Mouse (Mus musculus): ENCODE measurements around the gene E330017A01Rik. TPM values are rescaled to one million over a fixed set of nuclear protein-coding genes. Genes with fewer than 3 reads are reported as not detected.

Gene E330017A01Rik
- polyA plus RNA-seq, 1 experiment from 2014 or later: not detected

- Histone ChIP-seq H3K9me3 (replicated peaks; ENCODE audit: control insufficient read depth, low read length) (no peaks in the 10 kb centered on the region), H3K4me3 (ENCODE audit: low read depth, low read length) (no peak overlapping the region), H3K27ac (replicated peaks; ENCODE audit: low read depth, low read length) (no peak overlapping the region), H3K4me2 (ENCODE audit: low read depth, low read length) (no peak overlapping the region), H3K4me1 (ENCODE audit: control insufficient read depth, insufficient read depth, low read length) (no peaks in the 10 kb centered on the region), H3K27me3 (ENCODE audit: control insufficient read depth, insufficient read depth, low read length) (no peaks in the 10 kb centered on the region), H3K9ac (replicated peaks; ENCODE audit: low read length) (no peak overlapping the region), H3K36me3 (replicated peaks; ENCODE audit: control insufficient read depth, insufficient read depth, low read depth, low read length) (no peaks in the 10 kb centered on the region)
- 83% methylated on average over 5 of the region's 5 CpGs for WGBS
- no peak; the same call in 1 of the 2 replicates for ATAC-seq (replicated peaks; ENCODE audit: insufficient number of reproducible peaks, low FRiP score, low TSS enrichment, low read depth)
- no peak for DNase-seq (ENCODE audit: low spot score)
Measured at GRCm38 (mm10) chr16:58661826-58662225, 23.3 kb upstream of the E330017A01Rik start.

DNA sequence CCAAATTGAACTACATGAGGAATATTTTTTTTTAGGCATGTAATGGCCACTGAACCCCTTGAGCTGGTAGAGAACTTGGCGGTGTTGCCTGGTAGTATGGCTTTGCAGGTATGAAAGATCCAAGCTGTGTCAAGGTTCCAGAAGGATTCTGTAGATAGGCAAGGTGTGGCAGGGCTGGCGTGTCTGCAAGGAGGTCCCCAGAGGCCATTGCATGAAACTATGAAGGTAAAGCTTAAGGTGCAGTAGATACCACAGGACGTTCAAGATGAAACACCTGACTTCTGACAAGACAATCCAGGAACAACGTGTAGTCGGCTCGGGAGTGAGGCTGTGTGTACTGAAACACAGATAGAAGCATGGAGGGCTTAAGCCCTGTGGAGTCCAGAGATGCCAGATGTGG is 20.1 kb upstream of the E330017A01Rik start:
- 86% methylated on average over 6 of the region's 6 CpGs for WGBS
- H3K27me3 ChIP-seq (ENCODE audit: control insufficient read depth, insufficient read depth, low read length): no peaks in the 10 kb centered on the region
- no peaks in the 10 kb centered on the region for H3K9me3 ChIP-seq (replicated peaks; ENCODE audit: control insufficient read depth, low read length)
- H3K27ac ChIP-seq (replicated peaks; ENCODE audit: low read depth, low read length): no peak overlapping the region
- ATAC-seq (replicated peaks; ENCODE audit: insufficient number of reproducible peaks, low FRiP score, low TSS enrichment, low read depth): no peak
- H3K36me3 ChIP-seq (replicated peaks; ENCODE audit: control insufficient read depth, insufficient read depth, low read depth, low read length): no peaks in the 10 kb centered on the region
- no peak overlapping the region for H3K9ac ChIP-seq (replicated peaks; ENCODE audit: low read length)
- no peak for DNase-seq (ENCODE audit: low spot score)
- no peak overlapping the region for H3K4me3 ChIP-seq (ENCODE audit: low read depth, low read length)
- H3K4me2 ChIP-seq (ENCODE audit: low read depth, low read length): no peak overlapping the region
- H3K4me1 ChIP-seq (ENCODE audit: control insufficient read depth, insufficient read depth, low read length): no peaks in the 10 kb centered on the region

DNA sequence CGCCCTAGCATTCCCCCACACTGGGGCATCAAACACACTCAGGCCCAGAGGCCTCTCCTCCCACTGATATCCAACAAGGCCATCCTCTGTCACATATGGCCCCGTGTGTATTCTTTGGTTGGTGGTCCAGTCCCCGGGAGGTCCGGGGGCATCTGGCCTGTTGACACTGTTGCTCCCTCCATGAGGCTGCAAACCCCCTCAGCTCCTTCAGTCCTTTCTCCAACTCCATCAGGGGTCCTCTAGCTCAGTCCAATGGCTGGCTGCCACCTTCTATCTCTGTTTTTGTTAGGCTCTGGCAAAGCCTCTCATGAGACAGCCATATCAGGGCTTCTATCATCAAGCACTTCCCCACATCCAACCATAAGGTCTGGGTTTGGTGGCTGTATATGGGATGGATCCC is 18.0 kb upstream of the E330017A01Rik start:
- Histone ChIP-seq H3K36me3 (replicated peaks; ENCODE audit: control insufficient read depth, insufficient read depth, low read depth, low read length) (no peaks in the 10 kb centered on the region), H3K9me3 (replicated peaks; ENCODE audit: control insufficient read depth, low read length) (no peaks in the 10 kb centered on the region), H3K4me3 (ENCODE audit: low read depth, low read length) (no peak overlapping the region), H3K9ac (replicated peaks; ENCODE audit: low read length) (no peak overlapping the region), H3K27ac (replicated peaks; ENCODE audit: low read depth, low read length) (no peak overlapping the region), H3K27me3 (ENCODE audit: control insufficient read depth, insufficient read depth, low read length) (no peaks in the 10 kb centered on the region), H3K4me1 (ENCODE audit: control insufficient read depth, insufficient read depth, low read length) (no peaks in the 10 kb centered on the region), H3K4me2 (ENCODE audit: low read depth, low read length) (no peak overlapping the region)
- DNase-seq (ENCODE audit: low spot score): no peak
- no peak for ATAC-seq (replicated peaks; ENCODE audit: insufficient number of reproducible peaks, low FRiP score, low TSS enrichment, low read depth)
- WGBS: 89% methylated on average over 4 of the region's 4 CpGs

GRCm38 (mm10) chr16:58655751-58656150 is 17.2 kb upstream of the E330017A01Rik start:
- no peaks in the 10 kb centered on the region for H3K4me1 ChIP-seq (ENCODE audit: control insufficient read depth, insufficient read depth, low read length)
- no peak overlapping the region for H3K4me3 ChIP-seq (ENCODE audit: low read depth, low read length)
- DNase-seq (ENCODE audit: low spot score): no peak
- H3K9ac ChIP-seq (replicated peaks; ENCODE audit: low read length): no peak overlapping the region
- H3K9me3 ChIP-seq (replicated peaks; ENCODE audit: control insufficient read depth, low read length): no peaks in the 10 kb centered on the region
- ATAC-seq (replicated peaks; ENCODE audit: insufficient number of reproducible peaks, low FRiP score, low TSS enrichment, low read depth): no peak
- no peaks in the 10 kb centered on the region for H3K36me3 ChIP-seq (replicated peaks; ENCODE audit: control insufficient read depth, insufficient read depth, low read depth, low read length)
- H3K4me2 ChIP-seq (ENCODE audit: low read depth, low read length): no peak overlapping the region
- no peaks in the 10 kb centered on the region for H3K27me3 ChIP-seq (ENCODE audit: control insufficient read depth, insufficient read depth, low read length)
- no peak overlapping the region for H3K27ac ChIP-seq (replicated peaks; ENCODE audit: low read depth, low read length)

GRCm38 (mm10) chr16:58649979-58650378 is 11.4 kb upstream of the E330017A01Rik start:
- H3K4me1 ChIP-seq (ENCODE audit: control insufficient read depth, insufficient read depth, low read length): no peaks in the 10 kb centered on the region
- DNase-seq (ENCODE audit: low spot score) (no peak), ATAC-seq (replicated peaks; ENCODE audit: insufficient number of reproducible peaks, low FRiP score, low TSS enrichment, low read depth) (no peak)
- no peak overlapping the region for H3K4me3 ChIP-seq (ENCODE audit: low read depth, low read length)
- H3K27ac ChIP-seq (replicated peaks; ENCODE audit: low read depth, low read length): no peak overlapping the region
- no peaks in the 10 kb centered on the region for H3K9me3 ChIP-seq (replicated peaks; ENCODE audit: control insufficient read depth, low read length)
- H3K36me3 ChIP-seq (replicated peaks; ENCODE audit: control insufficient read depth, insufficient read depth, low read depth, low read length): no peaks in the 10 kb centered on the region
- H3K27me3 ChIP-seq (ENCODE audit: control insufficient read depth, insufficient read depth, low read length): no peaks in the 10 kb centered on the region
- WGBS: 93% methylated on average over 10 of the region's 10 CpGs
- H3K9ac ChIP-seq (replicated peaks; ENCODE audit: low read length): no peak overlapping the region
- H3K4me2 ChIP-seq (ENCODE audit: low read depth, low read length): no peak overlapping the region

GRCm38 (mm10) chr16:58638016-58638415 is 523 bp downstream of the E330017A01Rik start:
- Histone ChIP-seq H3K4me1 (ENCODE audit: control insufficient read depth, insufficient read depth, low read length) (no peaks in the 10 kb centered on the region), H3K27me3 (ENCODE audit: control insufficient read depth, insufficient read depth, low read length) (no peaks in the 10 kb centered on the region), H3K9ac (replicated peaks; ENCODE audit: low read length) (no peak overlapping the region), H3K9me3 (replicated peaks; ENCODE audit: control insufficient read depth, low read length) (no peaks in the 10 kb centered on the region), H3K4me3 (ENCODE audit: low read depth, low read length) (no peak overlapping the region), H3K36me3 (replicated peaks; ENCODE audit: control insufficient read depth, insufficient read depth, low read depth, low read length) (no peaks in the 10 kb centered on the region), H3K27ac (replicated peaks; ENCODE audit: low read depth, low read length) (no peak overlapping the region), H3K4me2 (ENCODE audit: low read depth, low read length) (no peak overlapping the region)
- ATAC-seq (replicated peaks; ENCODE audit: insufficient number of reproducible peaks, low FRiP score, low TSS enrichment, low read depth): no peak
- no peak for DNase-seq (ENCODE audit: low spot score)
- 88% methylated on average over 7 of the region's 7 CpGs for WGBS

GRCm38 (mm10) chr16:58637448-58637847 is 1.1 kb downstream of the E330017A01Rik start:
- 90% methylated on average over 4 of the region's 4 CpGs for WGBS
- no peak for DNase-seq (ENCODE audit: low spot score)
- no peak overlapping the region for H3K27ac ChIP-seq (replicated peaks; ENCODE audit: low read depth, low read length)
- no peaks in the 10 kb centered on the region for H3K36me3 ChIP-seq (replicated peaks; ENCODE audit: control insufficient read depth, insufficient read depth, low read depth, low read length)
- H3K4me1 ChIP-seq (ENCODE audit: control insufficient read depth, insufficient read depth, low read length): no peaks in the 10 kb centered on the region
- H3K9ac ChIP-seq (replicated peaks; ENCODE audit: low read length): no peak overlapping the region
- no peaks in the 10 kb centered on the region for H3K27me3 ChIP-seq (ENCODE audit: control insufficient read depth, insufficient read depth, low read length)
- no peak overlapping the region for H3K4me3 ChIP-seq (ENCODE audit: low read depth, low read length)
- no peak for ATAC-seq (replicated peaks; ENCODE audit: insufficient number of reproducible peaks, low FRiP score, low TSS enrichment, low read depth)
- no peak overlapping the region for H3K4me2 ChIP-seq (ENCODE audit: low read depth, low read length)
- no peaks in the 10 kb centered on the region for H3K9me3 ChIP-seq (replicated peaks; ENCODE audit: control insufficient read depth, low read length)

DNA sequence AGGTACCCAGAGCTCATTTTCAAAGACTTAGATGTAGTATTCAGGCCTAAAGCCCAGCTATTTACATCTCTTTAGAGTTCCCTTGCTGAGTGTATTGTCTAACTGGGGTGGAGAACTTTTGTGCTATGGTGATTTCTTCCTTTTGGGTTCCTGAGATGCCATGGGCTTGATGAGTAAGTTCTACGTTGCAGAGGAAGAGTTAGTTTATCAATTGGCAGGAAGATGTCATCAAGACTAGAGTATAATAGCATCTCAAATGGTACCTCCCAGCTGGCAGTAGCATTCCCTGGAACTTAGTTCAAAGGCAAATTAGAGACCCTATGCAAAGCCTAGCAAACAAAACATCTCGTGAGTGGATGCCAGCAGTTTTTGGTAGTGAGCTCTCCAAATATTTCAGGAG is 2.7 kb downstream of the E330017A01Rik start:
- Histone ChIP-seq H3K27me3 (ENCODE audit: control insufficient read depth, insufficient read depth, low read length) (no peaks in the 10 kb centered on the region), H3K4me2 (ENCODE audit: low read depth, low read length) (no peak overlapping the region), H3K36me3 (replicated peaks; ENCODE audit: control insufficient read depth, insufficient read depth, low read depth, low read length) (no peaks in the 10 kb centered on the region), H3K27ac (replicated peaks; ENCODE audit: low read depth, low read length) (no peak overlapping the region), H3K4me3 (ENCODE audit: low read depth, low read length) (no peak overlapping the region), H3K9me3 (replicated peaks; ENCODE audit: control insufficient read depth, low read length) (no peaks in the 10 kb centered on the region), H3K9ac (replicated peaks; ENCODE audit: low read length) (no peak overlapping the region), H3K4me1 (ENCODE audit: control insufficient read depth, insufficient read depth, low read length) (no peaks in the 10 kb centered on the region)
- ATAC-seq (replicated peaks; ENCODE audit: insufficient number of reproducible peaks, low FRiP score, low TSS enrichment, low read depth): no peak
- DNase-seq (ENCODE audit: low spot score): no peak
- 75% methylated on average over 2 of the region's 2 CpGs for WGBS
